Mouse (Mus musculus) embryonic facial prominence, embryonic 15.5 days (tissue): Measurements from ENCODE around the gene Chit1. TPM values are rescaled to one million over a fixed set of nuclear protein-coding genes. Genes with fewer than 3 reads are reported as not detected.

Experiments used
- ATAC-seq: fragments of 200-750 bp; cut with Nextera tagmentation; 2 replicates; pipeline ENCODE4 v1.8.0; 2017; ENCODE audit warnings: low read depth, moderate TSS enrichment; ENCODE audit not compliant: insufficient number of reproducible peaks, low FRiP score, low TSS enrichment
- H3K27ac ChIP-seq: fragments of 300-500 bp; sonication (generic); replicated peaks from 2 replicates; pipeline ENCODE4 v1.5.1; 2015; ENCODE audit warnings: mild to moderate bottlenecking, inconsistent platforms
- H3K27me3 ChIP-seq: fragments of 300-500 bp; sonication (generic); 2 replicates; pipeline ENCODE4 v1.6.1; 2015; ENCODE audit warnings: inconsistent platforms
- H3K36me3 ChIP-seq: fragments of 300-500 bp; sonication (generic); 2 replicates; pipeline ENCODE4 v1.6.1; 2015; ENCODE audit warnings: mild to moderate bottlenecking, inconsistent platforms
- H3K4me1 ChIP-seq: fragments of 300-500 bp; sonication (generic); 2 replicates; pipeline ENCODE4 v1.6.1; 2015; ENCODE audit warnings: inconsistent platforms
- H3K4me2 ChIP-seq: fragments of 300-500 bp; sonication (generic); replicated peaks from 2 replicates; pipeline ENCODE4 v1.6.1; 2015; ENCODE audit warnings: mild to moderate bottlenecking, inconsistent platforms
- H3K4me3 ChIP-seq: fragments of 300-500 bp; sonication (generic); replicated peaks from 2 replicates; pipeline ENCODE4 v1.5.1; 2015; ENCODE audit warnings: mild to moderate bottlenecking, inconsistent platforms
- H3K9ac ChIP-seq: fragments of 300-500 bp; sonication (generic); 2 replicates; pipeline ENCODE4 v1.6.1; 2015; ENCODE audit warnings: inconsistent platforms
- H3K9me3 ChIP-seq: fragments of 300-500 bp; sonication (generic); replicated peaks from 2 replicates; pipeline ENCODE4 v1.6.1; 2016; ENCODE audit warnings: inconsistent platforms
- WGBS: fragments of 180-500 bp; shearing (Covaris S2); methylation state at CpG from one replicate; pipeline ENCODE4 v1.1.7; 2015; 5-methylcytosine and 5-hydroxymethylcytosine counted together
- polyA plus RNA-seq: library from polyadenylated mRNA; unstranded; fragments of >200 nt; fragmentation: Nextera tagmentation; extraction: Ambion mirVana; gene quantifications from 2 replicates; pipeline ENCODE4 v1.2.1, GENCODE M21; 2015

Gene Chit1
- polyA plus RNA-seq, 1 experiment from 2014 or later, result 0.61 TPM

DNA sequence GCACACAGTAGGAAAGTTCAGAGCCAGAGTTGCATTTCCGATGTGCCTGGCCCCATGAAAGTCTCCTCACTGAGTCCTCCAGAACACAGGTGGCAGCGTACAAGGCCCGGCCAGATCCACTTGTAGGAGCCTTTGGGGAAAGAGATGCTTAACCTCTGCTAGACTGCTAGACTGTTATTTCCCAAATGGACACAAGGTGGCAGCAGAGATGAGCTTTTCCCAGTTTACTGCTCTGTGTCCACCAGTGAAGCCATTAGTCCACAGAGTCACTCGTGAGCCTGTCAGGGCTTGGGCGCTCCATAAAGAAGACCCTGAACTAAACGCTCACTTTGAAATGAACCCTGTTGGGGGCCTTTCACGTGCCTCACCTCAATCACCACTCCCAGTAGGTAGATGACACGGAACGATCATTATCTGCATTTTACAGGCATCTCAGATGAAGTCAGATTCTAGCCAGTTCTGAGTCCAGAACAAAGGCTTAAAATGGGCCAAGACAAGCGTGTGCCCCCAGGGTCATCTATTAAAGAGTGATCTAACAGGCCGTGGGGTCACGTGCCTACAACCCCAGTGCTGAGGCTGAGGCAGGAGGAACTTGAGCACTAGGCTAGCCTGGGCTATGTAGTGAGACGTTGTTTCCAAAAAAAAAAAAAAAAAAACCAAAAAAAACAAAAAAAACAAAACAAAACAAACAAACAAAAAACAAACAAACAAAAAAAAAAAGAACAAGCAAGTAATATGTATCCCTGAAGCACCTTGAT, 40.8 kb downstream of the Chit1 start:
- ATAC-seq, result peak; percentile 72; the same call in 1 of the 2 replicates

DNA sequence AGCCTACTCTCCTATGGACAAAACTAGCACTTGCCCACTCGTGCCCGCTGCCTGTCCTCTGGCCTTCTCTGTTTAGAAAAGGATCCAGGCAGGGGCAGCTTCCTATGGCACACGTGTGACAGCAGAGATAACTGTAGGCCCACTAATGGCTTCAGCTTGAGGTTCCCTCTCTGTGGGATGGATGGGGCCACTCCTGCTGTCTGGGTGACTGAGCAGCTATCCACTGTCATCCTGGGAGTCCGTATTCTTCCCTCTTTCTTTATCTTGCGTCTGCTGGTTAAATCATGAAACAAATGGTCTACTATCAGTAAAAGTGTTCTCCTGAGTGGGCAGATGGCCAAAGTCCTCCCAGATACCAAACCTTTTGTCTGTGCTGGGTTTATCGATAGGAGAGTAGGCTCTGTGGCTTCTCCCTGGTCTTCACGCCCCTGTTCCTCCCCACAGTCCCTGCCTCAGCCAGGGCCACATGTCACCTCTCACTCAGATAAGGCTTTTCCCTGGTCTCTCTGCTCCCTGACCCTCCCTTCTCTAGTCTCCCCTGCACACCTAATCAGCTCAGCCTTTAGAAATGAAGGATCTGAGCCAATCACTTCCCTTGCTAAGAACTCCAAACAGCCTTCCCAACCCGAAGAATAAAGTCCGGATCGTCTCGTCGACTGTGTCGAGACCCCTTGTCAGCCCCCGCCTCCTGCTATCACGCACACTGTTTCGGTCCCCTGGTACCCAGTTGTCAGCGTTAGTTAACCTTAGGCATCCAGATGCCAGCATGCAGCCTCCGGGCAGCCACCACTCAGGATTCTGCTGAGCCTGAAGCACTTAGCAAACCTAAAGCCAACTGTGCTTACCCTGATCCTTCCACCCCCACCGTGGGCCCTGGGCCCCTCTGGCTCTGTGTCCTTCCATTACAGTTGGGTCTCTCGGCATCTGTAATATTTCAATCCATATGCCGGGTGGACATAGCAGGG, 41.9 kb downstream of the Chit1 start:
- Histone ChIP-seq H3K27ac (no peak overlapping the region), H3K4me3 (no peak overlapping the region), H3K4me2 (no peak overlapping the region), H3K9me3 (no peaks in the 10 kb centered on the region), H3K36me3 (no peaks in the 10 kb centered on the region), H3K4me1 (no peaks in the 10 kb centered on the region), H3K27me3 (no peaks in the 10 kb centered on the region), H3K9ac (no peak overlapping the region)
- ATAC-seq, result no peak
- WGBS, result 73% methylated on average over 21 of the region's 21 CpGs

More for the DNA sequence above, 40.8 kb downstream of the Chit1 start:
- Histone ChIP-seq H3K27me3 (no peaks in the 10 kb centered on the region), H3K27ac (no peak overlapping the region), H3K9ac (no peak overlapping the region), H3K9me3 (no peaks in the 10 kb centered on the region), H3K4me2 (no peak overlapping the region), H3K36me3 (no peaks in the 10 kb centered on the region), H3K4me1 (no peaks in the 10 kb centered on the region), H3K4me3 (no peak overlapping the region)
- 34% methylated on average over 13 of the region's 13 CpGs for WGBS

DNA sequence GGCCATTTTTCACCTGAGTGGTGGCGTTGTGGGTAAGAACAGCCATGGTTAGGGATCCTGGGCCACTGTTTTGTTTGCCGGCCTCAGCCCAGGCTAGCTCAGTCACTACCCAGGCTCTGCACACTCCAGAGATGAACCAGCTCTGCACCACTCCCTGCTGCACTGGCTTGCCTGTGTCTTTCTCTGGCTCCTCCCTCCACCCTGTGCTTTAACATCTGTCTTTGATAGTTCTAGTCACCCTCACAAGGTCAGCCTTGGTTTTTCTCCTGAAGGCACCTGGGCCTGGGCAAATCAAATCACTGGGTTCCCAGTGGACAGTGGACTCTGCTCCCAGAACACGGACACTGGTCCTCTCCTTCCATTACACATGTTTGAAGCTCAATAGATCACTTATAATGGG, 43.1 kb downstream of the Chit1 start:
- no peaks in the 10 kb centered on the region for H3K27me3 ChIP-seq
- H3K9me3 ChIP-seq, result no peaks in the 10 kb centered on the region
- H3K27ac ChIP-seq, result no peak overlapping the region
- no peak overlapping the region for H3K9ac ChIP-seq
- WGBS, result 86% methylated on average over 3 of the region's 3 CpGs
- H3K4me2 ChIP-seq, result no peak overlapping the region
- H3K4me3 ChIP-seq, result no peak overlapping the region
- no peak for ATAC-seq
- no peaks in the 10 kb centered on the region for H3K36me3 ChIP-seq
- H3K4me1 ChIP-seq, result no peaks in the 10 kb centered on the region

DNA sequence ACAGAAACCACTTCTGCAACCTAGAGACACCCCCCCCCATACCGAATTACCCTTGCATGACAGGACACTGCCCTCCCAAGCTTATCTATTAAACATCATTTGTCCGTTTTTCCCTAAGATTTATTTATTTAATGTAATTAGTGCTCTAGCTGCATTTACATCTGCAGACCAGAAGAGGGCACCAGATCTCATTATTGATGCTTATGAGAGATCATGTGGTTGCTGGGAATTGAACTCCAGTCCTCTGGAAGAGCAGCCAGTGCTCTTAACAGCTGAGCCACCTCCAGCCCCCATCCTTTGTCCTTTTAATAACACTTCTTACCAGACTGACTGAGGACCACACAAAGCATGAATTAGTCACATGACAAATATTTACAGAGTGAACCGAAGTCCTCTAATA, 43.6 kb downstream of the Chit1 start:
- 56% methylated on average over 3 of the region's 3 CpGs for WGBS
- H3K27me3 ChIP-seq, result no peaks in the 10 kb centered on the region
- H3K9me3 ChIP-seq, result no peaks in the 10 kb centered on the region
- H3K4me2 ChIP-seq, result no peak overlapping the region
- no peaks in the 10 kb centered on the region for H3K4me1 ChIP-seq
- ATAC-seq, result no peak
- no peak overlapping the region for H3K4me3 ChIP-seq
- no peak overlapping the region for H3K27ac ChIP-seq
- H3K36me3 ChIP-seq, result no peaks in the 10 kb centered on the region
- no peak overlapping the region for H3K9ac ChIP-seq

DNA sequence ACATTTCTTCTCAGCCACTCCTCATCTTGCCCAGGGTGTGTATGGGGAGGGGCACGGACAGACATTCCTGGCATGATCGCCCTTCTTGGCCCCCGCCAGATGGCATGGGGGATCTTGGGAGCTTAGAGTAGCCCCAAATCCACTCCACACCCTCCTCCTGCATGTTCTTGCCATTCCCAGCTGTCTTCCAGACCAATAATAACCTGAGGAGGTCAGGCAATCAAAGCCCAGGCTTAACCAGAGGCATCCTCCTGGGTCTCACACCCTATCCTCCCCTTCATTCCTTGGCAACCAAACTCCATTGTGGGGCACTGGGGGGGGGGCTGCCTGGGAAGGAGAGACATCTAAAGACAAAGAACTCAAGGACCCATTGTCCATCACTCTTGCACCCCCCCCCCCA, 49.4 kb downstream of the Chit1 start:
- ATAC-seq, result 0 out of 2 replicates have a peak, but pooled peaks have one; percentile 39
- no peak overlapping the region for H3K4me2 ChIP-seq
- H3K27ac ChIP-seq, result no peak overlapping the region
- no peak overlapping the region for H3K9ac ChIP-seq
- no peaks in the 10 kb centered on the region for H3K27me3 ChIP-seq
- WGBS, result 71% methylated on average over 3 of the region's 3 CpGs
- H3K36me3 ChIP-seq, result no peaks in the 10 kb centered on the region
- H3K4me3 ChIP-seq, result no peak overlapping the region
- H3K9me3 ChIP-seq, result no peaks in the 10 kb centered on the region
- H3K4me1 ChIP-seq, result no peaks in the 10 kb centered on the region; the same call in 1 of the 2 replicates

DNA sequence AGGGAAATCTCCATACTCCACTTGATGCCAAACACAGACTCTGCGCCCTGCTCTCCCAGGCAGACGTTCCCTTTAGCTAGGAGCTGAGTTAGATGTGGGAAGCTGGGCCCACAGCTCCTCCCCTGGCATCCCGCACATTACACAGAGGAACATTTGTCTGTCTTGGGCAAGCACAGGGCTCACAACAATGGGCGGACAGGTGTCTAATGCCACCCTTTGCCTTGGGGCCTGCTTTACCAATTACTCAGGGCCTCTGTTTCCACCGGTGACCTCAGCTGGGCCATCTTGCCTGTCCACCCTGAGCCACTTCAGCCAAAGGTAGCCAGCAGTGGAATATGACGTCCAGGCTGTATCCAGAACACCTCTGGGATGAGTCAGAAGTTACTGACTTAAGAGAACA, 50.4 kb downstream of the Chit1 start:
- H3K4me2 ChIP-seq, result no peak overlapping the region
- no peaks in the 10 kb centered on the region for H3K36me3 ChIP-seq
- H3K9ac ChIP-seq, result no peak overlapping the region
- H3K4me3 ChIP-seq, result no peak overlapping the region
- H3K27me3 ChIP-seq, result no peaks in the 10 kb centered on the region
- no peaks in the 10 kb centered on the region for H3K9me3 ChIP-seq
- no peak overlapping the region for H3K27ac ChIP-seq
- 67% methylated on average over 6 of the region's 6 CpGs for WGBS
- ATAC-seq, result no peak
- no peaks in the 10 kb centered on the region; the same call in 1 of the 2 replicates for H3K4me1 ChIP-seq

DNA sequence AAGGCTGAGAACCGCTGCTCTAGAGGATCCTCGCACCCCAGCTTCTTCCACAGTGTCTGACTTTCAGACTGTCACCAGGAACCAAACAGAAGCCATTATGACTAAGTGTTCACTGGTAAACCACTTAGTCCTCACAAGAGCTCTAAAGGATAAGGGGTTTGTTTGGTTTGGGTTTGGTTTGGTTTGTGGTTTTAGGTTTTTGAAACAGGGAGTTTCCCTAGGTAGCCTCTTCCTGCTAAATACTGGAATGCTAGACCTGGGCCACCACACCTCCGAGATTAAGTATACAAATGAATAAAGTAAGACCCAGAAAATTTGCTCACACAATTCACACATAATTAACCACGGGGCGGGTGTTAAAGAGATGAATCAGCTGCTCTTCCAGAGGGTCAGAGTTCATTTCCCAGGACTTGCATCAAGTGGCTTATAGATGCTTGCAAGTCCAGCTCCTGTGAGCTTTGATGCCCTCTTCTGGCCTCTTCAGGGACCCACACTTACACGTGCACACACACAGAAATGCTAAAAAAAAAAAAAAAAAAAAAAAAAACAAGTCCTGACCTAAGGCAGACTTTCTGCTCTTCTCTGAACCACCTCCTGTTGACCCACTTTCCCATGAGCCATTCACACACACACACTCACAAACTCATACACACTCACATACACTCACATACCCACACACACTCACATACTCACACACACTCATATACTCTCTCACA, 51.6 kb downstream of the Chit1 start:
- H3K4me2 ChIP-seq, result no peak overlapping the region
- no peaks in the 10 kb centered on the region; the same call in 1 of the 2 replicates for H3K4me1 ChIP-seq
- no peak overlapping the region for H3K27ac ChIP-seq
- WGBS, result 63% methylated on average over 6 of the region's 6 CpGs
- no peaks in the 10 kb centered on the region for H3K27me3 ChIP-seq
- no peak for ATAC-seq
- H3K36me3 ChIP-seq, result no peaks in the 10 kb centered on the region
- H3K9me3 ChIP-seq, result no peaks in the 10 kb centered on the region
- H3K9ac ChIP-seq, result no peak overlapping the region
- no peak overlapping the region for H3K4me3 ChIP-seq

DNA sequence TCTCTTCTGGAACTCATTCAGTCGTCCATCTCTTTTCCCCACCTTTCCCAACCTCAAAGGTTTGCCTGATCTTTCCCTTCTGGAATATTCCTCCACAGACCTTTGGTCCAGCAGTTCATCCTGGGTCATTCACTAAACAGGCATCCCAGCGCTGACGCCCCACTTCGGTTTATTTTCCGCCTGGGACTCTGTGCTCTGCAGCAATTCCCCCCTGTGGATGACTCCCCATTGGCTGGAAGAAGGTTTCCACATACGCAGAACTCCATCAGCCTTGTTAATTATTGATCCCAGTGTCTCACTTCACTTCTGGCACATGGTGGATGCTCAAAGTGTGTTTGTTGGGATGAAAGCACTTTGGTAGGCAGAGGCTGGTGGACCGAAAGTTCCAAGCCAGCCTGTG, 52.4 kb downstream of the Chit1 start:
- Histone ChIP-seq H3K9me3 (no peaks in the 10 kb centered on the region), H3K4me3 (no peak overlapping the region), H3K4me2 (no peak overlapping the region), H3K9ac (no peak overlapping the region), H3K36me3 (no peaks in the 10 kb centered on the region), H3K27me3 (no peaks in the 10 kb centered on the region), H3K4me1 (no peaks in the 10 kb centered on the region; the same call in 1 of the 2 replicates), H3K27ac (no peak overlapping the region)
- WGBS, result 90% methylated on average over 7 of the region's 7 CpGs
- ATAC-seq, result no peak

DNA sequence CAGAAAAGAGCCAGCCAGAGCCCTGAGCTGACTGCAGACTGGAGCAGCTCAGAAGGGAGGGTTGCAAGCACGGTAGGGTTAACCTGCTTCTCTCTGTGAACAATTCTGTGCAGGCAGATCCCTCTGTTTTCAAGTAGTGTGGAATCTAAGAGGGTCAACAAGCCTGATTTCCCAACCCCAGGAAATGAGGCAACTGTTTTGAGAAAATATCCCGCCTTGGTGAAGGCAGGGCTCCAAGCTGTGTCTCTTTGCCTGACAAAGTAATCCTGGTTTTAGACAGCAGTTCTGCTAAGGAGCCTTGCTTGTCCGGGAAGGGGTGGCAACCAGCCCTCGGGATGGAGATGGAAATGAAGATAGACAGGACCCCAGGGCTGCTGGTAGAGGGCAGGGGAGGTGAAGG, 53.4 kb downstream of the Chit1 start:
- no peak overlapping the region for H3K4me3 ChIP-seq
- H3K27me3 ChIP-seq, result no peaks in the 10 kb centered on the region
- no peaks in the 10 kb centered on the region for H3K36me3 ChIP-seq
- H3K4me2 ChIP-seq, result no peak overlapping the region
- H3K27ac ChIP-seq, result no peak overlapping the region
- 48% methylated on average over 4 of the region's 4 CpGs for whole genome bisulfite sequencing
- H3K4me1 ChIP-seq, result no peaks in the 10 kb centered on the region; the same call in 1 of the 2 replicates
- no peaks in the 10 kb centered on the region for H3K9me3 ChIP-seq
- no peak for ATAC-seq
- no peak overlapping the region for H3K9ac ChIP-seq

DNA sequence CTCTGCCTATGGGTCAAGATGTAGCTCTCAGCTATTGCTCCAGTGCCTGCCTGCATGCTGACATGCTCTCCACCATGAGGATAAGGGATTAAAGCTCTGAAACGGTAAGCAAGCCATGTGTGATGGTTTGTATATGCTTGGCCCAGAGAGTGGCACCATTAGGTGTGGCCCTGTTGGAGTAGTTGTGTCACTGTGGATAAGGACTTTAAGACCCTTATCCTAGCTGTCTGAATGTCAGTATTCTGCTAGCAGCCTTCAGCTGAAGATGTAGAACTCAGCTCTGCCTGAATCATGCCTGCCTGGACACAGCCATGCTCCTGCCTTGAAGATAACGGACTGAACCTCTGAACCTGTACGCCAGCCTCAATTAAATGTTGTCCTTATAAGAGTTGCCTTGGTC, 55.5 kb downstream of the Chit1 start:
- Histone ChIP-seq H3K9me3 (no peaks in the 10 kb centered on the region), H3K4me2 (no peak overlapping the region), H3K4me3 (no peak overlapping the region), H3K4me1 (no peaks in the 10 kb centered on the region), H3K27me3 (no peaks in the 10 kb centered on the region), H3K36me3 (no peaks in the 10 kb centered on the region), H3K27ac (no peak overlapping the region), H3K9ac (no peak overlapping the region)
- WGBS, result 92% methylated on average over 3 of the region's 3 CpGs
- no peak for ATAC-seq
